Mouse (Mus musculus) megakaryocyte, embryonic 14.5 days (primary cell): ENCODE measurements at regions not wholly inside any gene's neighbourhood (a gene's known extent, or its start where the extent isn't known, plus 50 kb on each side); places are given as distances from the start of the nearest gene placed in this dataset.

Experiments
- FLI1 ChIP-seq: IDR thresholded peaks from 2 replicates; pipeline ENCODE4 v1.6.1; 2012; ENCODE audit warnings: low read length, inconsistent platforms, mixed read lengths
- GATA1 ChIP-seq: IDR thresholded peaks from 3 replicates; pipeline ENCODE4 v1.6.1; 2012; ENCODE audit warnings: mixed read lengths, low read length, inconsistent platforms, borderline replicate concordance

DNA sequence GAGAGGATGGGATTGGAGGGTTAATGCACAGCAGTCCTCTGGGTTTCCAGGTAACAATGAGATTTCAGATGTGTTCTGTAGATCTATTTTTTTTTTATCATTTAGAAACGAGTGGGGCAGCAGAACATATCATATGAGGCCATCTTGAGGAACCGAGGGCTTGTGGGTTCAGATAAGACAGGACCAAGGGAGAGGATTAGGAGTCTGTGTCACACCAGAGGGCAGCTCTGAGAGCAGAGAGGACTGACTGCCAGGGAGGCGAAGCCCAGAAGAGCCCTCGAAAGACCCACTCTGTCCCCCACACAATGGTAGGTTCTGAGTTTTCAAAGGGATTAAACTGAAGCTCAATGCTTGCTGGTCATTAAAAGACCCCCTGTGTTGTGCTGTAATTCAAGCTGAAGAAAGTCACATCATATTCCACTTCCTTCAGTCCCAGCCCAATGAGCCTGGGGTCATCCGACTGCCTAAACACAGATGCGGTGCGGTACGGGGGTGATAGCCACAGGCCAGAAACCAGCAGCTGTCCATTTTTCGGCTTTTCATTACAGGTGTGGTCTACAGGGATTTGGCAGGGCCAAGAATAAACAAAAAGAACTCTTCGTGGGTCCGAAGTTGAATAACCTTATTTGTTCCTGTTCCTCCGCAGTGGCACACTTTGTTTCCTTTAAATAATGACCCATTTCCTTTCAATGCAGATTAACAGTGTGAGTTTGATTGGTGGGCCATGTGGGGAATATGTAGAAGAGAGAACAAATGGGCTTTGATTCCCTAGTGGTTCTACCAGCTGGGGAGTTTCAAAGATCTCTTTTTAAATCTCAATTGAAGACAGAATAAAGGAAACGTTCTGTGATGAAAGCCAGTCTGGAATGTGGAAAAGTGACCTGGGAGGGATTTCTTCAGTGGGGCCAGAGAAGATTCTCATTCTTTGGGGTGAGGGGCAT, 234.5 kb downstream of the Sec16b start:
- TF ChIP-seq GATA1 (no peak), FLI1 (no peak)
